Mouse (Mus musculus): ENCODE results near the gene Aoah. TPM values are rescaled to one million over a fixed set of nuclear protein-coding genes. Genes with fewer than 3 reads are reported as not detected.

Gene Aoah
- total and polyA plus RNA-seq, 3 experiments: 0.17 TPM; not detected in 2

DNA sequence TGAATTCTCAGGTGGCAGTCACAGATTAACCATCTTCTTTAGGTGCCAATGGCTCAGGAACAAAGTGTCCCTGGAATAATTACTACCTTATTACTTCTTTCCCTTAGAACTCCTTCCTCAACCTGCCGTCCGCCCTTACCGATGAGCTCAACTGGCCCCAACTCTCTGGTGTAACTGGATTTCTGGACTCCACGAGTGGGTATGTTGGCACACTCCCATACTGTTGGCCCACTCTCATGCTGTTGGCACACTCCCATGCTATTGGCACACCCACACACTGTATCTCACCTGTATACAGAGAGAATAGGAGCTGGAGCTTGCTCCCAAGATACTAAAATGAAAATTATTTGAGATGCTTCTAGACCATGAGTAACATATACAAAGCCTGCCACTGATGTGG, 147.8 kb downstream of the Aoah start:
- no peak overlapping the region for H3K9ac ChIP-seq (ENCODE audit: insufficient read depth, low read depth)
- in situ Hi-C loops (cut with MboI; ENCODE audit: low pct_ligation_motif_present, low pct_unique_long_range_greater_than_20kb, low sequenced_read_pairs): loop anchor here (25.0 kb wide), 2 partner anchors 221 to 296 kb away; no protein-coding TSS in a partner anchor
- H3K36me3 ChIP-seq (replicated peaks in 1 of 2; ENCODE audit: control insufficient read depth in 1 of 2, insufficient read depth in 1 of 2, low read length in 1 of 2): no peaks in the 10 kb centered on the region
- H3K4me2 ChIP-seq (ENCODE audit: insufficient read depth, low read depth, poor library complexity, severe bottlenecking): no peak overlapping the region
- H3K9me3 ChIP-seq (replicated peaks; ENCODE audit: low read length): no peaks in the 10 kb centered on the region
- no peaks in the 10 kb centered on the region for H3K27me3 ChIP-seq (replicated peaks)
- TF ChIP-seq ZKSCAN1 (IDR thresholded peaks at IDR 0.05; ENCODE audit: borderline replicate concordance, low read depth, low read length) (no peak), MXI1 (IDR thresholded peaks at IDR 0.05; ENCODE audit: low read depth, low read length) (no peak), MAFK (IDR thresholded peaks at IDR 0.05; ENCODE audit: insufficient replicate concordance, low read length) (no peak), CTCF (conservative IDR thresholded peaks at IDR 0.05 in 1 of 2, IDR thresholded peaks at IDR 0.05 in 1 of 2; ENCODE audit: low read depth in 2 of 2, low read length in 2 of 2) (no peak), RAD21 (IDR thresholded peaks at IDR 0.05; ENCODE audit: low read depth, low read length) (no peak), ZNF384 (IDR thresholded peaks at IDR 0.05; ENCODE audit: low read depth, low read length) (no peak), USF2 (conservative IDR thresholded peaks at IDR 0.05; ENCODE audit: low read depth, low read length) (no peak), JUND (conservative IDR thresholded peaks at IDR 0.05; ENCODE audit: low read depth, low read length) (no peak), MYC (IDR thresholded peaks at IDR 0.05; ENCODE audit: low read depth, low read length) (no peak), MAZ (IDR thresholded peaks at IDR 0.05; ENCODE audit: low read depth, low read length) (no peak), MEF2A (IDR thresholded peaks at IDR 0.05; ENCODE audit: borderline replicate concordance, low read depth, low read length) (no peak), RCOR1 (conservative IDR thresholded peaks at IDR 0.05; ENCODE audit: low read depth, low read length) (no peak), E2F4 (IDR thresholded peaks at IDR 0.05; ENCODE audit: insufficient replicate concordance, low read depth, low read length) (no peak), TBP (conservative IDR thresholded peaks at IDR 0.05; ENCODE audit: low read depth, low read length) (no peak), ETS1 (conservative IDR thresholded peaks at IDR 0.05; ENCODE audit: low read depth, low read length) (no peak), USF1 (IDR thresholded peaks at IDR 0.05; ENCODE audit: low read depth, low read length) (no peak), HCFC1 (IDR thresholded peaks at IDR 0.05; ENCODE audit: low read depth, low read length) (no peak)
- dilution Hi-C loops (cut with MboI; ENCODE audit: extremely low pct_ligation_motif_present, extremely low pct_unique_long_range_greater_than_20kb, low sequenced_read_pairs): no loop called here
- no peak overlapping the region for H3K27ac ChIP-seq (ENCODE audit: insufficient read depth, low read depth)
- no peak overlapping the region for H3K4me3 ChIP-seq (replicated peaks in 1 of 3; ENCODE audit: low read depth in 2 of 3, low read length in 2 of 3, poor library complexity in 1 of 3)
- H3K4me1 ChIP-seq (ENCODE audit: control insufficient read depth in 1 of 2, insufficient read depth in 2 of 2): no peaks in the 10 kb centered on the region
- DNase-seq (ENCODE audit: extremely low read depth): no peak
- no peaks in the 10 kb centered on the region for H3K79me2 ChIP-seq (replicated peaks; ENCODE audit: control insufficient read depth, extremely low read depth, insufficient read depth, poor library complexity, severe bottlenecking)

DNA sequence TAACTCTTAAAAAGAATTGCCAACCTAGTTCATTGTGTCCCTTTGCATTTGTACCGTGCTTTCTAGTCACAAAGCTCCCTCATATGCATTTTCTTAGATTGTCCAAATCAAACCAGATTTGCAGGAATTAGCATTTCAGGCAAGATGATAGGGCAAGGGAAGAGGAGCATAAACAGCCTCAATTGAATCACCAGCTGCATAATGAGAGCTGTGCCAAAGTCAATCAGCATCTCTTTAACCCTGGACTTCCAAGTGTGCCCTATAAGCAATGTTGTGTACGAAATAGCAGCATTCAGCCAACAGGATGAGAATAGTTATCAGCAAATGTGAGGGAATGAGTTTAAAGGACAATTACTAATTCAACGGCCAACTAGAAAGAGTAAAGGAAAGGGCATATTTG, 169.2 kb downstream of the Aoah start:
- H3K27me3 ChIP-seq (replicated peaks): no peaks in the 10 kb centered on the region
- no peak overlapping the region for H3K4me2 ChIP-seq (ENCODE audit: insufficient read depth, low read depth, poor library complexity, severe bottlenecking)
- dilution Hi-C loops (cut with MboI; ENCODE audit: extremely low pct_ligation_motif_present, extremely low pct_unique_long_range_greater_than_20kb, low sequenced_read_pairs): no loop called here
- TF ChIP-seq POLR2AphosphoS2 (IDR thresholded peaks at IDR 0.05; ENCODE audit: low read depth, low read length) (no peak), MAZ (IDR thresholded peaks at IDR 0.05; ENCODE audit: low read depth, low read length) (no peak), KAT2A (IDR thresholded peaks at IDR 0.05; ENCODE audit: insufficient replicate concordance, low read length) (no peak), RAD21 (IDR thresholded peaks at IDR 0.05; ENCODE audit: low read depth, low read length) (no peak), UBTF (IDR thresholded peaks at IDR 0.05; ENCODE audit: low read depth, low read length) (no peak), HCFC1 (IDR thresholded peaks at IDR 0.05; ENCODE audit: low read depth, low read length) (no peak), CTCF (conservative IDR thresholded peaks at IDR 0.05 in 1 of 2, IDR thresholded peaks at IDR 0.05 in 1 of 2; ENCODE audit: low read depth in 2 of 2, low read length in 2 of 2) (no peak), CHD2 (IDR thresholded peaks at IDR 0.05; ENCODE audit: low read length) (no peak), ZC3H11A (IDR thresholded peaks at IDR 0.05; ENCODE audit: low read depth, low read length) (no peak), RCOR1 (conservative IDR thresholded peaks at IDR 0.05; ENCODE audit: low read depth, low read length) (no peak), ETS1 (conservative IDR thresholded peaks at IDR 0.05; ENCODE audit: low read depth, low read length) (no peak), MYC (IDR thresholded peaks at IDR 0.05; ENCODE audit: low read depth, low read length) (no peak), JUN (IDR thresholded peaks at IDR 0.05; ENCODE audit: insufficient read depth, low read depth, low read length) (no peak), TCF12 (IDR thresholded peaks at IDR 0.05; ENCODE audit: low read depth, low read length) (no peak), MEF2A (IDR thresholded peaks at IDR 0.05; ENCODE audit: borderline replicate concordance, low read depth, low read length) (no peak), EP300 (IDR thresholded peaks at IDR 0.05; ENCODE audit: low read length) (no peak)
- H3K9me3 ChIP-seq (replicated peaks; ENCODE audit: low read length): no peaks in the 10 kb centered on the region
- no peaks in the 10 kb centered on the region for H3K36me3 ChIP-seq (replicated peaks in 1 of 2; ENCODE audit: control insufficient read depth in 1 of 2, insufficient read depth in 1 of 2, low read length in 1 of 2)
- DNase-seq (ENCODE audit: extremely low read depth): no peak
- H3K9ac ChIP-seq (ENCODE audit: insufficient read depth, low read depth): no peak overlapping the region
- no peak overlapping the region for H3K4me3 ChIP-seq (replicated peaks in 1 of 3; ENCODE audit: low read depth in 2 of 3, low read length in 2 of 3, poor library complexity in 1 of 3)
- in situ Hi-C loops (cut with MboI; ENCODE audit: low pct_ligation_motif_present, low pct_unique_long_range_greater_than_20kb, low sequenced_read_pairs): no loop called here
- H3K27ac ChIP-seq (ENCODE audit: insufficient read depth, low read depth): no peak overlapping the region
- no peaks in the 10 kb centered on the region for H3K4me1 ChIP-seq (ENCODE audit: control insufficient read depth in 1 of 2, insufficient read depth in 2 of 2)
- H3K79me2 ChIP-seq (replicated peaks; ENCODE audit: control insufficient read depth, extremely low read depth, insufficient read depth, poor library complexity, severe bottlenecking): no peaks in the 10 kb centered on the region

Measured in CH12.LX (cell line).